Mouse (Mus musculus) urinary bladder, postnatal 36 days (tissue): Measurements from ENCODE around the gene Fbxo46.

Experiments
- DNase-seq, 2 experiments: peaks; one replicate each; pipeline ENCODE4 v3.0.0; 2022; ENCODE audit warnings: low spot score in 2 of 2, mixed read lengths in 1 of 2

Fbxo46 gene

GRCm38 (mm10) chr7:19165656-19166423, 46.2 kb downstream of the Fbxo46 start, which contains the start of gene Gipr:
Gene Gipr (minus strand): TSS chr7:19166127.
- DNase-seq, result no peak

- no peak for DNase-seq
Observed at GRCm38 (mm10) chr7:19166990-19167389, 47.3 kb downstream of the Fbxo46 start.

- no peak for DNase-seq
Observed at GRCm38 (mm10) chr7:19169506-19169905, 49.8 kb downstream of the Fbxo46 start.

DNA sequence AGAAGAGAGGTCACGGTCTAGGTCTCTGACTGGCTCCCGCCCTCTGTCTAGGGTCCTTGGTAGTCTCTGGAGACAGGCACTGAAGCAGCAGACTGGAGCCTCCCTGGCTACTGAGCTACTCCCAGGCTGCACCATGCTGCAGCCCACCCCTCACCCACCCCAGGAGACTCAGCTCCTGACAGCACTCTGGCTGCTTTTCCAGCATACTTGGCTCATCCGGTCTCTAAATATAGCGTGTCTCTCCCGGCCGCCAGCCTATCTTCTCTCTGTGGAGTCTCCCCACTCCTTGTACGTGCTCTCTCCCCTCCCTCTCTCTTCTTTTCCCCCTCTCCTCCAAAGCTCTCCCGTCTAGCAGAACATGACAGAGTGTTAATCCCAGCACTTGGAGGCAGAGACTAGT, 50.5 kb downstream of the Fbxo46 start:
- no peak for DNase-seq

DNA sequence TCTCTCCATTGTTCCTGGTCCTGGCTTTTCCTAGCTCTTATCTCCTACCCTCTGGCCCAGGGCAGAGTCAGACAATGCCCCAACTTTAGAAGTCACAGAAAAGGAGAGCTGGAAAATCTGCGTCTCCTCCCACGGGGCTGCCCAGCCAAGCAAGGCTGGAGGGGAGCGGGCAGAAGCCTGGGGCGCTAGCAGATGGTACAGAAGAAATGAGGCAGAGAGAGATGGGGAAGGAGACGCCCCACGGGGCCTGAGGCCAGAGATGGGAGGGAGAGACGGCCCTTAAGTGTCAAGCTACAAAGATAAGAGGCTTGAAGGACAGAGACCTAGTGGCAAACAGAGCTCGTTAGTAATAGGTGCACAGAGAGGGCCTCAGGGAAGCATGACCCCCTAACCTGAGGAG, 52.2 kb downstream of the Fbxo46 start:
- no peak for DNase-seq

GRCm38 (mm10) chr7:19172874-19173273, 53.2 kb downstream of the Fbxo46 start:
- DNase-seq, result peak in 1 of 2 experiments; percentile 63

- DNase-seq, result no peak
Observed at GRCm38 (mm10) chr7:19175708-19176515, 56.3 kb downstream of the Fbxo46 start, which contains the start of gene Eml2. Gene Eml2 (plus strand): TSS chr7:19176421.

DNA sequence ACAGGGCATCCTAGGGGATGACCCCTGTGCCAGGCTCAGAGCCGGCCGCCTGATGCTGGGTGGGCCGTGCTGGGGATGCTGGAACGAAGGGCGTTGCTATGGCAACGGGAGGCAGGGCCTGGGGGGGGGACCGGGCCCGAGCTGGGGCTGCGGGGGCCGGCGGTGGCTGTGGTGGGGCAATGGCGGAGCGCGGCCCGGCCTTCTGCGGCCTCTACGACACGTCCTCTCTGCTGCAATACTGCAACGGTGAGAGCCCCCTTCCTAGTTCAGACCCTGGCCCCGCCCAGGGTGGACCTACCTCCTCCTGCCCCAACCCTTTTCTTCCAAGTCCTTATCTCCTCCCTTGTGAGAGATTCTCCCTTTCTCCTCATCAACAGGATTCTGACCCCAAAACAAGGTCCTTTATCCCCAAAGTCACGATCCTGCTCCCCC, 56.9 kb downstream of the Fbxo46 start:
- no peak for DNase-seq

DNA sequence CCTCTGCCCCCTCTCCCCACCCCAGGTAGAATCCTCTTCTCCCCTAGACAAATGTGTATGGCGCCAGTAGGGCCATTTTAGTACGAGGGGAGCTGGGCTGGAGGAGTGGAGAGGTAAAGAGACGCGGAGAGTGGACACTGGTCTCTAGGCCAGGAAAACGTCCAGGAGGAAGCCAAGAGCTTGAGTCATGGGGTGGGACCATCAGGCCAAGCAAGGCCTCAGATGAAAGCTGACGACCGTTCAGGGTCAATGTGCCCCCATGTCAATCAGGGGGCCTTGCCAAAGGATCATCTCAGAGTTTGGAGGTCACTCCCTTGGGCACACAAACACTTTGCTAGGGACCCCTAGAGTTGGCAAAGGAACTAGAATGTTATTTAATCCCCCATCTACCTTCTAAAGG, 57.6 kb downstream of the Fbxo46 start:
- no peak for DNase-seq

DNA sequence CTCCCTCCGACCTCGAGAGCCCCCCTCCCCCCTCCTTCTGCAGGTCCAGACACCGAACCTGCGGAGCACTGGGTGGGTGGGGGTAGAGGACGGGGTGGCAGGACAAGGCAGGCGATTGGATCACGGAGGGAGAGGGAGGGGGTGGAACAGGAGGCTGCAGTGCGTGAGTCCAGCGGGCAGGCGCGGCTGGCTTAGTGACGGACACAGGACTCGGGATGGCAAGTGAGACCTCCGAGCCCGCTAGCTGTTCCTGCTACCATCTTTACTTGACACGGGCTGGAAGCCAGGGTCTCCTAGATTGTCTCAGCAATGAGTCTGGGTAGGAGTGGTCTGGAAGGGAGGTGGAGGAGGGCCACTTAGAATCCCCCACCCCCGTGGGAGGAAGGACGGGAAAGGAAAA, 58.4 kb downstream of the Fbxo46 start:
- no peak for DNase-seq

DNA sequence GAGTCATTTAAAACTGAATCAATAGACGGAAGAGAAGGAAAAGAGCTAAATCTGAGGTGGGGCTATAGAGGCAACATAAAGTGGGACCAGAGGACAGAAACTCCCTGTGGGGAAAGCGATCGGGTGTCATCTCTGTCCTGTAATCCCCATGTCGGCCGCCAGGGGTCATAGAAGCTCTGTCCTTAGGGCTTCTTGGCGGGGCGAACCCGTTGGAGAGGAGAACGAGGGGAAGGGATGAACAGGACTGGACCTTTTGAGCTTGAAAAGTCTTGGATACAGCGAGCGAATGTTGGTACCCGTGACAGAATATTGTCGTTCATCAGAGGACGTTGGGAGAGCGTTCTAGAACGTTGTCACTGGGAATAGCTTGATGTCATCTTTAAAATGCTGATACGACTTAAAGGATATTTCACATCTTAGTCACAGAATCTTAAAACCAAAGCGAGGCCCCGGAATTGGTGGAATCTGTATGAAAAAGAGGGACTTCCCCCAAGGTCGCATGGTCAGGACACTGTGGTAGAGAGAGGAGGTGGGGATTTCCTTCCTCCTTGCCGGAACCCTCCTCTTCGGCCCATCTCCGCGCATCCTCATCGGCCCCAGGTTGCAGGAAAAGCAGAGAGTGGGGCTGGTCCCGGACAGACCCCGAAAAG, 58.9 kb downstream of the Fbxo46 start:
- peak; percentile 67 to 70 for DNase-seq

DNA sequence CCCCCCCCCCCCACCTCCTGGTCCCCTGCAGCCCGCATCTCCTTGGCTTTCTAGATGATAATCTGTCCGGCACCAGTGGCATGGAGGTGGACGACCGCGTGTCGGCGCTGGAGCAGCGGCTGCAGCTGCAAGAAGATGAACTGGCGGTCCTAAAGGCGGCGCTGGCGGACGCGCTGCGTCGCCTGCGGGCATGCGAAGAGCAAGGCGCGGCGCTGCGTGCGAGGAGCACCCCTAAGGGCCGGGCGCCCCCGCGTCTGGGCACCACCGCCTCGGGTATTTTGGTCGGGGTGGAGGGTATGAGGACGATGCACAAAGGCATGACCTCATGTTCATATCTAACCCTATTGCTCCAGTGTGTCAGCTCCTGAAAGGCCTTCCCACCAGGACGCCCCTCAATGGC, 59.5 kb downstream of the Fbxo46 start:
- DNase-seq, result peak in 1 of 2 experiments; percentile 58

DNA sequence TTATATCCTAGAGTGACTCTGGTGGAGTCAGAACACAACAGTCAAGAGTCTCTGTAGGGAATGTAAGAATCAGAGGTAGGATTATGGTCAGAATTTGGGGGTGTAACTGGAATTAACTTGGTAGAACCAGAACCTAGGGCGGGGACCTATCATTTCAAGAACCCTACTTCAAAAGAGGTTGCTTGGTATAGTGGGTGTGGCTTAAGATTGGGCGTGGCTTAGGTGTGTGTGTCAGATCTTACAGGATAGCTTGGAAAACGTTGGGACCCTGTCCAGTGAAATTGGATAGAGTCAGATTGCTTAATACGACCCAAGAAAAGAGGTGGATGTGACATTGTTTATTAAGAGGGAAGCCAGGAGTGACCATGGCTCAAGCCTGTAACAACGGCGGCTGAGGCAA, 60.3 kb downstream of the Fbxo46 start:
- DNase-seq, result no peak

GRCm38 (mm10) chr7:19180862-19181429, 61.3 kb downstream of the Fbxo46 start:
- peak in 1 of 2 experiments; percentile 27 for DNase-seq

DNA sequence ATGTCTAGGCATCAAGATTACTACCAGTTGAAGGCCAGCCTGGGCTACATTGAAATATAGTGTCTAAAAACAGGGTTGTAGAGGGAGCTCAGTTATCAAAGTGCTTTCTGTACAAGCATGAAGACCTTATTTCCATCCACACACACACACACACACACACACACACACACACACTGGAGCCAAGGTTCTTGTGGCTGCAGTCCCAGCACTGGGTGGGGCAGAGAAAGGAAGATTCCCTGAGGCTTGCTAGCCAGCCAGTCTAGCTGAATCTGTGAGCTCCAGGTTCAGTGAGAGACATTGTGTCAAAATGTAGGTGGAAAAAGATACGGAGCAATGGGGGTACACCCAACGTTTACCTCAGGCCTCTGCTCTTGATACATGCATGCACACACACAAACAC, 64.6 kb downstream of the Fbxo46 start:
- DNase-seq, result peak in 1 of 2 experiments; percentile 32

DNA sequence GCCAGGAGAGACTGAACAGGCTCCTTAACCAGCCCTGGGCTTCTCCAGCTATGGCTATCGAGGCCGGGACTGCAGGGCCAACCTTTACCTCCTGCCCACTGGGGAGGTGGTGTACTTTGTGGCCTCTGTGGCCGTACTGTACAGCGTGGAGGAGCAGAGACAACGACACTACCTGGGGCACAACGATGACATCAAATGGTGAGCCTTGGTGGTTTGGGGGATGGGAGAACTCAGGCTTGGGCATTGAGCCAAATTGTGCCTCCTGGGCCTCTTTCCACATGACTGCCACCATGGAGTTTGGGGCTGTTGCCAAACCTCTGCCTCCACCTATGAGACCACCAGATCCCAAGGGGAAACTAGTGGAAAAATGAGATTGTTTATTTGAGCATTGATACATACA, 65.1 kb downstream of the Fbxo46 start:
- no peak for DNase-seq
